Mouse (Mus musculus): ENCODE results near the gene Pi4ka. TPM values are rescaled to one million over a fixed set of nuclear protein-coding genes. Genes with fewer than 3 reads are reported as not detected.
A peak's percentile ranks its signal among the peaks of the same experiment; 100 is the strongest.

The Pi4ka gene
- polyA plus RNA-seq (2015; fragmentation: Nextera tagmentation; extraction: Ambion mirVana): 44.1 and 50.0 TPM in 2 replicates

GRCm38 (mm10) chr16:17405736-17406443, at the start of gene Pi4ka, which contains the start of gene Snap29:
Gene Pi4ka (minus strand): TSS chr16:17406314.
Gene Snap29 (plus strand): TSS chr16:17405986.
- ATAC-seq: peak; percentile 98
- H3K4me3 ChIP-seq: peak within 1 kb of the TSS; percentile 77
- H3K27ac ChIP-seq: peak within 1 kb of the TSS; percentile 62
- H3K9ac ChIP-seq: peak within 1 kb of the TSS; percentile 80
- H3K4me2 ChIP-seq: peak within 1 kb of the TSS; percentile 74
- 1% methylated on average over 60 of the region's 69 CpGs for WGBS
- peaks cover 6% of the 10 kb centered on the region; the same call in 1 of the 2 replicates for H3K36me3 ChIP-seq (ENCODE audit: poor library complexity, severe bottlenecking)
- H3K9me3 ChIP-seq (replicated peaks): no peaks in the 10 kb centered on the region
- H3K27me3 ChIP-seq: no peaks in the 10 kb centered on the region
- H3K4me1 ChIP-seq: peaks cover 27% of the 10 kb centered on the region

- WGBS: 0% methylated on average over 24 of the region's 24 CpGs
- H3K4me2 ChIP-seq: peak overlapping the region; percentile 96
- peak overlapping the region; percentile 97 for H3K27ac ChIP-seq
- H3K27me3 ChIP-seq: no peaks in the 10 kb centered on the region
- H3K4me1 ChIP-seq: peaks cover 38% of the 10 kb centered on the region
- H3K9me3 ChIP-seq (replicated peaks): no peaks in the 10 kb centered on the region
- peak overlapping the region; percentile 97 for H3K4me3 ChIP-seq
- H3K36me3 ChIP-seq (ENCODE audit: poor library complexity, severe bottlenecking): peaks cover 25% of the 10 kb centered on the region
- peak; percentile 57 for ATAC-seq
- peak overlapping the region; percentile 99 for H3K9ac ChIP-seq
Measured at GRCm38 (mm10) chr16:17452373-17452715, 46.2 kb upstream of the Pi4ka start.

- peak; percentile 97 for ATAC-seq
- Histone ChIP-seq H3K27ac (peak within 1 kb of the TSS; percentile 97), H3K9me3 (replicated peaks) (no peaks in the 10 kb centered on the region), H3K4me3 (peak within 1 kb of the TSS; percentile 97), H3K36me3 (ENCODE audit: poor library complexity, severe bottlenecking) (peaks cover 19% of the 10 kb centered on the region), H3K9ac (peak within 1 kb of the TSS; percentile 99), H3K4me1 (peaks cover 32% of the 10 kb centered on the region), H3K27me3 (no peaks in the 10 kb centered on the region), H3K4me2 (peak within 1 kb of the TSS; percentile 96)
- under 1% methylated on average over 63 of the region's 63 CpGs for WGBS
Measured at GRCm38 (mm10) chr16:17451541-17452372, 45.6 kb upstream of the Pi4ka start, which contains the start of gene Crkl. Gene Crkl (plus strand): TSS chr16:17451987.

- Histone ChIP-seq H3K36me3 (ENCODE audit: poor library complexity, severe bottlenecking) (peaks cover 23% of the 10 kb centered on the region), H3K4me3 (no peak overlapping the region), H3K27ac (no peak overlapping the region), H3K27me3 (no peaks in the 10 kb centered on the region), H3K9ac (no peak overlapping the region), H3K9me3 (replicated peaks) (no peaks in the 10 kb centered on the region), H3K4me2 (no peak overlapping the region), H3K4me1 (no peaks in the 10 kb centered on the region)
- no peak for ATAC-seq
- 82% methylated on average over 2 of the region's 2 CpGs for WGBS
Measured at GRCm38 (mm10) chr16:17432576-17432975, 26.5 kb upstream of the Pi4ka start.

GRCm38 (mm10) chr16:17423021-17423420, 16.9 kb upstream of the Pi4ka start:
- WGBS: 82% methylated on average over 3 of the region's 3 CpGs
- no peaks in the 10 kb centered on the region for H3K9me3 ChIP-seq (replicated peaks)
- no peak overlapping the region for H3K9ac ChIP-seq
- H3K4me3 ChIP-seq: no peak overlapping the region
- no peak overlapping the region for H3K27ac ChIP-seq
- no peaks in the 10 kb centered on the region for H3K27me3 ChIP-seq
- H3K36me3 ChIP-seq (ENCODE audit: poor library complexity, severe bottlenecking): peaks cover 65% of the 10 kb centered on the region
- ATAC-seq: no peak
- no peaks in the 10 kb centered on the region for H3K4me1 ChIP-seq
- no peak overlapping the region for H3K4me2 ChIP-seq

- no peak overlapping the region for H3K27ac ChIP-seq
- WGBS: 87% methylated on average over 4 of the region's 4 CpGs
- no peaks in the 10 kb centered on the region; the same call in 1 of the 2 replicates for H3K36me3 ChIP-seq (ENCODE audit: poor library complexity, severe bottlenecking)
- peaks cover 14% of the 10 kb centered on the region for H3K4me1 ChIP-seq
- no peaks in the 10 kb centered on the region for H3K27me3 ChIP-seq
- no peak for ATAC-seq
- no peak overlapping the region for H3K9ac ChIP-seq
- H3K9me3 ChIP-seq (replicated peaks): no peaks in the 10 kb centered on the region
- no peak overlapping the region for H3K4me2 ChIP-seq
- H3K4me3 ChIP-seq: no peak overlapping the region
Measured at GRCm38 (mm10) chr16:17410209-17410608, 4.1 kb upstream of the Pi4ka start.

- 93% methylated on average over 2 of the region's 2 CpGs for WGBS
Measured at GRCm38 (mm10) chr16:17409046-17409445, 2.9 kb upstream of the Pi4ka start.

GRCm38 (mm10) chr16:17406512-17407231, 558 bp upstream of the Pi4ka start:
- Histone ChIP-seq H3K9me3 (replicated peaks) (no peaks in the 10 kb centered on the region), H3K27me3 (no peaks in the 10 kb centered on the region), H3K9ac (peak overlapping the region; percentile 80), H3K4me2 (peak overlapping the region; percentile 74), H3K27ac (no peak overlapping the region), H3K4me3 (peak overlapping the region; percentile 77), H3K36me3 (ENCODE audit: poor library complexity, severe bottlenecking) (peaks cover 6% of the 10 kb centered on the region; the same call in 1 of the 2 replicates), H3K4me1 (peaks cover 27% of the 10 kb centered on the region)
- 41% methylated on average over 9 of the region's 9 CpGs for WGBS
- no peak for ATAC-seq

More at GRCm38 (mm10) chr16:17409046-17409445, 2.9 kb upstream of the Pi4ka start:
- Histone ChIP-seq H3K27me3 (no peaks in the 10 kb centered on the region), H3K36me3 (ENCODE audit: poor library complexity, severe bottlenecking) (no peaks in the 10 kb centered on the region; the same call in 1 of the 2 replicates), H3K4me3 (no peak overlapping the region), H3K27ac (no peak overlapping the region), H3K4me1 (peaks cover 24% of the 10 kb centered on the region), H3K9me3 (replicated peaks) (no peaks in the 10 kb centered on the region), H3K4me2 (no peak overlapping the region), H3K9ac (no peak overlapping the region)
- no peak for ATAC-seq

GRCm38 (mm10) chr16:17405271-17405696, 830 bp downstream of the Pi4ka start:
- H3K4me1 ChIP-seq: peaks cover 27% of the 10 kb centered on the region
- H3K4me2 ChIP-seq: peak overlapping the region; percentile 74
- H3K9ac ChIP-seq: peak overlapping the region; percentile 80
- no peaks in the 10 kb centered on the region for H3K9me3 ChIP-seq (replicated peaks)
- under 1% methylated on average over 22 of the region's 22 CpGs for WGBS
- no peaks in the 10 kb centered on the region for H3K27me3 ChIP-seq
- H3K4me3 ChIP-seq: peak overlapping the region; percentile 77
- H3K36me3 ChIP-seq (ENCODE audit: poor library complexity, severe bottlenecking): peaks cover 6% of the 10 kb centered on the region; the same call in 1 of the 2 replicates
- H3K27ac ChIP-seq: peak overlapping the region; percentile 62
- peak; percentile 85 for ATAC-seq

GRCm38 (mm10) chr16:17402855-17403254, 3.3 kb downstream of the Pi4ka start:
- Histone ChIP-seq H3K9me3 (replicated peaks) (no peaks in the 10 kb centered on the region), H3K27ac (no peak overlapping the region), H3K27me3 (no peaks in the 10 kb centered on the region), H3K9ac (no peak overlapping the region), H3K36me3 (ENCODE audit: poor library complexity, severe bottlenecking) (peaks cover 6% of the 10 kb centered on the region; the same call in 1 of the 2 replicates), H3K4me1 (peaks cover 27% of the 10 kb centered on the region), H3K4me2 (no peak overlapping the region), H3K4me3 (no peak overlapping the region)
- WGBS: 76% methylated on average over 1 of the region's 1 CpGs
- no peak for ATAC-seq

- WGBS: 79% methylated on average over 4 of the region's 4 CpGs
- Histone ChIP-seq H3K9me3 (replicated peaks) (peaks cover 5% of the 10 kb centered on the region; the same call in 1 of the 2 replicates), H3K9ac (no peak overlapping the region), H3K4me2 (no peak overlapping the region), H3K27me3 (no peaks in the 10 kb centered on the region), H3K4me3 (no peak overlapping the region), H3K4me1 (no peaks in the 10 kb centered on the region), H3K36me3 (ENCODE audit: poor library complexity, severe bottlenecking) (peaks cover 12% of the 10 kb centered on the region; the same call in 1 of the 2 replicates), H3K27ac (no peak overlapping the region)
- ATAC-seq: no peak
Measured at GRCm38 (mm10) chr16:17392784-17393183, 13.3 kb downstream of the Pi4ka start.

Data from forebrain, embryonic 13.5 days (tissue).